Mouse (Mus musculus): ENCODE measurements around the gene Ccdc96. TPM values are rescaled to one million over a fixed set of nuclear protein-coding genes. Genes with fewer than 3 reads are reported as not detected.

Ccdc96 gene
- polyA plus RNA-seq (2012; rRNA removed): 2.7 and 2.9 TPM in 2 replicates

DNA sequence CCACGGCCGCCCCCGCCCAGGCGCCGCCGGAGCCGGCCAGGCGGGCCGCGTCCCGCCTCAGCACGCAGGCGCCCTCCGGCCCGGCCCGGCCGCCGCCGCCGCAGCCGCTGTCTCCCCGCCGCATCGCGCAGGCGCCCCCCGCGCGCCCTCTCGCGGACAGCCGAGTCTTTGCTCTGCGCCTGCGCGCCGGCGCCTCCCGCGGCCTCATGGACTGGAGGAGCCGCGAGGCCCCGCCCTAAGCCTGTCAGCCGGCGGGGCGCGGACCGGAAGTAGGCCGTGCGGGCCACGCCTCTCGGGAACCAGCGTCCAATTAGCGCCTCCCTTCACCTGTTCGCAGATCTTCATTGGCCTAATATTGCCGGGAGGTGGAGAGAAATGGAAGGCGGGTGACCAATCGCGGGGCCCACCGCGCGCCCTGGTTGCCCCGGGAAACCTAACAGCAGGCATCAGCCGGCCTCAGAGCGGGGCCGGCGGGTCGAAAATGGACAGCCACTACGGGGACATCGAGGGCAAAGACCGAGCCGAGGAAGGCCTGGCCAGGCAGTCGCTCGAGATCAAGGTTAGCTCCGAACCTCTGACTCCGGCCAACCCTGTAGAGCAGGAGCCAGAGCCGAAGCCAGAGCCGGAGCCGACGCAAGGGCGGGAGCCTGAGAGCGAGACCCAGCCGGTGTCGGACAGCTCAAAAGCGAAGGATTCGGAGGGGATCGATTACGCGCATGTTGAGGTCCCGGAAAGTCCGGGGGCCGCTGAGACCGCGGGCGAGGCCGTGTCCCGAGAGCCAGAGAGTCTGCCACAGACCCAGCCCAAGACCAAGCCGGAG is at the start of gene Ccdc96, which contains the start of gene Tada2b:
Gene Ccdc96, plus strand, starts transcription at position 418 of the 820 bp plus-strand sequence.
Gene Tada2b, minus strand, starts transcription at position 115 of the 820 bp plus-strand sequence.

DNA sequence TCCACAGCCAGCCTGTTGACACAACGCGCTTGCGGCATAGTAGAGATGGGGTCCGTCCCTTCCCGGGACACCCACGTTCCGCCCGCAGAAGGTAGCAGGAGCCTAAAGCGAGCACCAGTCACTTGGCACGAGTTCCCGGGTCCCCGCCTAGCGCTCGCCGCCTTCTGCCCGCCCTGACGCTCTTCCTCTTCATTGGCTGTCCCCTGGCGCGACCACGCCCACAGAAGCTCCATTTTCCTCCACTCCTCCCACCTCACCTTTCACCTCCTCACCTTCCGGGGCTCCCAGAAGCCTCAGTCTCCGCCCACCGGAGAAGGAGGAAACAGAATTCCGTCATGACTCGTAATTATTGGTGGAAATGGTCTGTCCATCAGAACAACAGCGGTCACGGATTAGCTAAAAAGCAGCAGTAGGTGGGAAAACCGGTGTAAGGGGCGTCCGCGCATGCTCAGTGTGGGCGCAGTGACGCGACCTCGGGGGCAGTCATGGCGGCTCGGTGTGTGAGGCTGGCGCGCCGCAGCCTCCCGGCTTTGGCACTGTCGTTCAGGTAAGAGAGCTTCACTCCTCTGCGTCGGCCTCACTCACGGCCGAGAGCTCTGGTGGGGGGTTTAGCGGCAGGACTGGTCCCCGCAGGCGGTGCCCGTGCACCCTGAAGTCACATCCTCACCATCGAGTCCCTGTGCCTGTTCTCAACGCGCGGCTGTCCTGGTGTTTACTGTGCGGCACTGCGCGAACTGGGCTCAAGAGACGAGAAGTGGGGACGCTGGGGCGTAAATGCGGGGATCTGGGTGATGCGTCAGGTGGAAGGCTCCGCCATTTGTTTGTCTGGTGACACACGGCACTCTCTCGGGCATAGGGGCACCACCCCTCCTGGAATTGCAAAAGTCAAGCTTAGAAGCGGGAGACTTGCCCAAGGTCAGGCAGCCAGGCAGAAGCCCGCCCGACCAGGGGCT is 19.4 kb upstream of the Ccdc96 start, which contains the start of gene Grpel1:
Gene Grpel1, plus strand, starts transcription at position 290 of the 953 bp plus-strand sequence.

Other genes with a start within 250 kb of the Ccdc96 start
- 13.3 and 19.3 TPM in 2 replicates for gene Sorcs2, start 86.4 kb upstream of the Ccdc96 start, polyA plus RNA-seq (2012; rRNA removed)
- 22.6 and 23.4 TPM in 2 replicates for gene Grpel1, start 19.6 kb upstream of the Ccdc96 start, polyA plus RNA-seq (2012; rRNA removed)
- 15.4 and 16.0 TPM in 2 replicates for gene Tada2b, start 303 bp upstream of the Ccdc96 start, polyA plus RNA-seq (2012; rRNA removed)
- gene Tbc1d14, start 108.7 kb downstream of the Ccdc96 start, polyA plus RNA-seq (2012; rRNA removed): 82.3 and 95.9 TPM in 2 replicates
- gene D5Ertd579e, start 211.4 kb downstream of the Ccdc96 start, polyA plus RNA-seq (2012; rRNA removed): 40.1 and 48.8 TPM in 2 replicates